Mouse (Mus musculus): ENCODE measurements at regions not wholly inside any gene's neighbourhood (a gene's known extent, or its start where the extent isn't known, plus 50 kb on each side); places are given as distances from the start of the nearest gene placed in this dataset.

- no peak for TF ChIP-seq CTCF (IDR thresholded peaks at IDR 0.05; ENCODE audit: control insufficient read depth, insufficient read depth, low read length)
- no peak for TF ChIP-seq POLR2A (IDR thresholded peaks at IDR 0.05; ENCODE audit: borderline replicate concordance, control insufficient read depth, low read depth, low read length)
Measured at GRCm38 (mm10) chr17:44370966-44371465, 182.6 kb downstream of the Clic5 start.
